Mouse (Mus musculus): ENCODE results near the gene Aqp9. TPM values are rescaled to one million over a fixed set of nuclear protein-coding genes. Genes with fewer than 3 reads are reported as not detected.
A peak's percentile ranks its signal among the peaks of the same experiment; 100 is the strongest.

Gene Aqp9
- polyA plus RNA-seq, 1 experiment from 2014 or later = 0.31 TPM

GRCm38 (mm10) chr9:71094066-71094465 is 74.4 kb downstream of the Aqp9 start:
- H3K27me3 ChIP-seq (ENCODE audit: insufficient read depth, poor library complexity, severe bottlenecking) = no peaks in the 10 kb centered on the region
- H3K4me3 ChIP-seq = no peak overlapping the region
- no peak overlapping the region for H3K27ac ChIP-seq
- 85% methylated on average over 6 of the region's 6 CpGs for WGBS
- no peaks in the 10 kb centered on the region for H3K9me3 ChIP-seq
- no peaks in the 10 kb centered on the region for H3K4me1 ChIP-seq
- no peaks in the 10 kb centered on the region for H3K36me3 ChIP-seq
- DNase-seq (ENCODE audit: low spot score) = no peak

GRCm38 (mm10) chr9:71092038-71092437 is 76.4 kb downstream of the Aqp9 start:
- no peak overlapping the region for H3K4me3 ChIP-seq
- H3K36me3 ChIP-seq = no peaks in the 10 kb centered on the region
- no peak overlapping the region for H3K27ac ChIP-seq
- 82% methylated on average over 5 of the region's 5 CpGs for WGBS
- H3K9me3 ChIP-seq = no peaks in the 10 kb centered on the region
- no peaks in the 10 kb centered on the region for H3K4me1 ChIP-seq
- no peaks in the 10 kb centered on the region for H3K27me3 ChIP-seq (ENCODE audit: insufficient read depth, poor library complexity, severe bottlenecking)
- no peak for DNase-seq (ENCODE audit: low spot score)

- WGBS = 49% methylated on average over 7 of the region's 7 CpGs
- DNase-seq (ENCODE audit: low spot score) = no peak
Observed at GRCm38 (mm10) chr9:71079201-71079600, 89.3 kb downstream of the Aqp9 start.

GRCm38 (mm10) chr9:71077251-71077825 is 91.1 kb downstream of the Aqp9 start:
- DNase-seq (ENCODE audit: low spot score) = no peak

More at GRCm38 (mm10) chr9:71079201-71079600, 89.3 kb downstream of the Aqp9 start:
- H3K4me3 ChIP-seq = no peak overlapping the region
- H3K9me3 ChIP-seq = no peaks in the 10 kb centered on the region
- H3K27ac ChIP-seq = no peak overlapping the region
- H3K4me1 ChIP-seq = 0 out of 2 replicates have a peak, but pooled peaks cover 5% of the 10 kb centered on the region
- no peaks in the 10 kb centered on the region for H3K36me3 ChIP-seq
- no peaks in the 10 kb centered on the region for H3K27me3 ChIP-seq (ENCODE audit: insufficient read depth, poor library complexity, severe bottlenecking)

GRCm38 (mm10) chr9:71076201-71076648 is 92.3 kb downstream of the Aqp9 start:
- H3K27me3 ChIP-seq (ENCODE audit: insufficient read depth, poor library complexity, severe bottlenecking) = no peaks in the 10 kb centered on the region
- no peak overlapping the region for H3K4me3 ChIP-seq
- 78% methylated on average over 12 of the region's 12 CpGs for WGBS
- H3K4me1 ChIP-seq = peaks cover 9% of the 10 kb centered on the region
- no peaks in the 10 kb centered on the region for H3K36me3 ChIP-seq
- no peak for DNase-seq (ENCODE audit: low spot score)
- H3K9me3 ChIP-seq = no peaks in the 10 kb centered on the region
- H3K27ac ChIP-seq = no peak overlapping the region

More at GRCm38 (mm10) chr9:71077251-71077825, 91.1 kb downstream of the Aqp9 start:
- no peaks in the 10 kb centered on the region for H3K36me3 ChIP-seq
- no peaks in the 10 kb centered on the region for H3K27me3 ChIP-seq (ENCODE audit: insufficient read depth, poor library complexity, severe bottlenecking)
- peaks cover 9% of the 10 kb centered on the region for H3K4me1 ChIP-seq
- no peaks in the 10 kb centered on the region for H3K9me3 ChIP-seq
- H3K4me3 ChIP-seq = no peak overlapping the region
- no peak overlapping the region for H3K27ac ChIP-seq
- 86% methylated on average over 5 of the region's 5 CpGs for WGBS

GRCm38 (mm10) chr9:71073831-71074230 is 94.7 kb downstream of the Aqp9 start:
- WGBS = 57% methylated on average over 4 of the region's 4 CpGs

GRCm38 (mm10) chr9:71073076-71073475 is 95.4 kb downstream of the Aqp9 start:
- Histone ChIP-seq H3K27me3 (ENCODE audit: insufficient read depth, poor library complexity, severe bottlenecking) (no peaks in the 10 kb centered on the region), H3K4me1 (peaks cover 4% of the 10 kb centered on the region), H3K4me3 (no peak overlapping the region), H3K36me3 (no peaks in the 10 kb centered on the region), H3K9me3 (no peaks in the 10 kb centered on the region), H3K27ac (no peak overlapping the region)
- peak; percentile 55 for DNase-seq (ENCODE audit: low spot score)
- 64% methylated on average over 4 of the region's 4 CpGs for WGBS

More at GRCm38 (mm10) chr9:71073831-71074230, 94.7 kb downstream of the Aqp9 start:
- H3K27ac ChIP-seq = no peak overlapping the region
- no peak overlapping the region for H3K4me3 ChIP-seq
- H3K27me3 ChIP-seq (ENCODE audit: insufficient read depth, poor library complexity, severe bottlenecking) = no peaks in the 10 kb centered on the region
- peaks cover 4% of the 10 kb centered on the region for H3K4me1 ChIP-seq
- no peaks in the 10 kb centered on the region for H3K36me3 ChIP-seq
- DNase-seq (ENCODE audit: low spot score) = no peak
- H3K9me3 ChIP-seq = no peaks in the 10 kb centered on the region

GRCm38 (mm10) chr9:71072502-71072901 is 96.0 kb downstream of the Aqp9 start:
- DNase-seq (ENCODE audit: low spot score) = peak; percentile 73
- no peak overlapping the region for H3K4me3 ChIP-seq
- H3K9me3 ChIP-seq = no peaks in the 10 kb centered on the region
- H3K36me3 ChIP-seq = no peaks in the 10 kb centered on the region
- 51% methylated on average over 7 of the region's 7 CpGs for WGBS
- no peaks in the 10 kb centered on the region for H3K27me3 ChIP-seq (ENCODE audit: insufficient read depth, poor library complexity, severe bottlenecking)
- H3K4me1 ChIP-seq = peaks cover 4% of the 10 kb centered on the region
- no peak overlapping the region for H3K27ac ChIP-seq

GRCm38 (mm10) chr9:71071581-71072330 is 96.7 kb downstream of the Aqp9 start:
- peak; percentile 46 for DNase-seq (ENCODE audit: low spot score)
- Histone ChIP-seq H3K27me3 (ENCODE audit: insufficient read depth, poor library complexity, severe bottlenecking) (no peaks in the 10 kb centered on the region), H3K9me3 (no peaks in the 10 kb centered on the region), H3K36me3 (no peaks in the 10 kb centered on the region), H3K27ac (no peak overlapping the region), H3K4me1 (peaks cover 4% of the 10 kb centered on the region), H3K4me3 (no peak overlapping the region)
- 76% methylated on average over 7 of the region's 7 CpGs for WGBS

- Histone ChIP-seq H3K4me3 (no peak overlapping the region), H3K4me1 (peaks cover 4% of the 10 kb centered on the region), H3K9me3 (no peaks in the 10 kb centered on the region), H3K27me3 (ENCODE audit: insufficient read depth, poor library complexity, severe bottlenecking) (no peaks in the 10 kb centered on the region), H3K36me3 (no peaks in the 10 kb centered on the region), H3K27ac (no peak overlapping the region)
- DNase-seq (ENCODE audit: low spot score) = no peak
- 84% methylated on average over 2 of the region's 2 CpGs for WGBS
Observed at GRCm38 (mm10) chr9:71070628-71071027, 97.9 kb downstream of the Aqp9 start.

- WGBS = 54% methylated on average over 6 of the region's 6 CpGs
- no peak overlapping the region for H3K4me3 ChIP-seq
- no peak overlapping the region for H3K27ac ChIP-seq
- no peaks in the 10 kb centered on the region for H3K9me3 ChIP-seq
- peak; percentile 48 for DNase-seq (ENCODE audit: low spot score)
- no peaks in the 10 kb centered on the region for H3K36me3 ChIP-seq
- H3K27me3 ChIP-seq (ENCODE audit: insufficient read depth, poor library complexity, severe bottlenecking) = no peaks in the 10 kb centered on the region
- peaks cover 4% of the 10 kb centered on the region for H3K4me1 ChIP-seq
Observed at GRCm38 (mm10) chr9:71068866-71069390, 99.6 kb downstream of the Aqp9 start.

GRCm38 (mm10) chr9:71067156-71067555 is 101.3 kb downstream of the Aqp9 start:
- WGBS = 71% methylated on average over 5 of the region's 5 CpGs
- no peak for DNase-seq (ENCODE audit: low spot score)

GRCm38 (mm10) chr9:71066491-71066890 is 102.0 kb downstream of the Aqp9 start:
- Histone ChIP-seq H3K27me3 (ENCODE audit: insufficient read depth, poor library complexity, severe bottlenecking) (no peaks in the 10 kb centered on the region), H3K4me1 (no peaks in the 10 kb centered on the region), H3K9me3 (no peaks in the 10 kb centered on the region), H3K27ac (no peak overlapping the region), H3K36me3 (no peaks in the 10 kb centered on the region), H3K4me3 (no peak overlapping the region)
- 65% methylated on average over 7 of the region's 7 CpGs for WGBS
- no peak for DNase-seq (ENCODE audit: low spot score)

More at GRCm38 (mm10) chr9:71067156-71067555, 101.3 kb downstream of the Aqp9 start:
- Histone ChIP-seq H3K27me3 (ENCODE audit: insufficient read depth, poor library complexity, severe bottlenecking) (no peaks in the 10 kb centered on the region), H3K36me3 (no peaks in the 10 kb centered on the region), H3K27ac (no peak overlapping the region), H3K9me3 (no peaks in the 10 kb centered on the region), H3K4me3 (no peak overlapping the region), H3K4me1 (no peaks in the 10 kb centered on the region)

All from heart, embryonic 10.5 days (tissue).